Mouse (Mus musculus): Measurements from ENCODE around the gene Pcnx.

The Pcnx gene

GRCm38 (mm10) chr12:81859351-81860307, at the start of gene Pcnx:
Gene Pcnx (plus strand): TSS chr12:81860023.
- peak; percentile 69 to 83 for DNase-seq (ENCODE audit: low spot score in 2 of 2)

- DNase-seq (ENCODE audit: low spot score in 2 of 2): no peak
Measured at GRCm38 (mm10) chr12:81810417-81810816, 49.4 kb upstream of the Pcnx start.

- DNase-seq (ENCODE audit: low spot score in 2 of 2): no peak
Measured at GRCm38 (mm10) chr12:81814742-81815141, 45.1 kb upstream of the Pcnx start.

- no peak for DNase-seq (ENCODE audit: low spot score in 2 of 2)
Measured at GRCm38 (mm10) chr12:81816330-81817125, 43.3 kb upstream of the Pcnx start.

- DNase-seq (ENCODE audit: low spot score in 2 of 2): no peak
Measured at GRCm38 (mm10) chr12:81817126-81817505, 42.7 kb upstream of the Pcnx start.

GRCm38 (mm10) chr12:81820700-81821099, 39.1 kb upstream of the Pcnx start:
- DNase-seq (ENCODE audit: low spot score in 2 of 2): no peak

GRCm38 (mm10) chr12:81822176-81822575, 37.6 kb upstream of the Pcnx start:
- DNase-seq (ENCODE audit: low spot score in 2 of 2): no peak

- no peak for DNase-seq (ENCODE audit: low spot score in 2 of 2)
Measured at GRCm38 (mm10) chr12:81822778-81823480, 36.9 kb upstream of the Pcnx start.

GRCm38 (mm10) chr12:81828355-81828754, 31.5 kb upstream of the Pcnx start:
- DNase-seq (ENCODE audit: low spot score in 2 of 2): no peak

GRCm38 (mm10) chr12:81832039-81832738, 27.6 kb upstream of the Pcnx start:
- DNase-seq (ENCODE audit: low spot score in 2 of 2): no peak

- DNase-seq (ENCODE audit: low spot score in 2 of 2): no peak
Measured at GRCm38 (mm10) chr12:81833094-81833493, 26.7 kb upstream of the Pcnx start.

- DNase-seq (ENCODE audit: low spot score in 2 of 2): no peak
Measured at GRCm38 (mm10) chr12:81836162-81836561, 23.7 kb upstream of the Pcnx start.

- DNase-seq (ENCODE audit: low spot score in 2 of 2): peak in 1 of 2 experiments; percentile 62
Measured at GRCm38 (mm10) chr12:81837463-81837862, 22.4 kb upstream of the Pcnx start.

- DNase-seq (ENCODE audit: low spot score in 2 of 2): no peak
Measured at GRCm38 (mm10) chr12:81839663-81840062, 20.2 kb upstream of the Pcnx start.

- no peak for DNase-seq (ENCODE audit: low spot score in 2 of 2)
Measured at GRCm38 (mm10) chr12:81841046-81841445, 18.8 kb upstream of the Pcnx start.

GRCm38 (mm10) chr12:81843501-81843900, 16.3 kb upstream of the Pcnx start:
- DNase-seq (ENCODE audit: low spot score in 2 of 2): no peak

- no peak for DNase-seq (ENCODE audit: low spot score in 2 of 2)
Measured at GRCm38 (mm10) chr12:81844572-81844971, 15.3 kb upstream of the Pcnx start.

GRCm38 (mm10) chr12:81844981-81845380, 14.8 kb upstream of the Pcnx start:
- DNase-seq (ENCODE audit: low spot score in 2 of 2): no peak

- DNase-seq (ENCODE audit: low spot score in 2 of 2): no peak
Measured at GRCm38 (mm10) chr12:81849629-81850028, 10.2 kb upstream of the Pcnx start.

GRCm38 (mm10) chr12:81852551-81852950, 7.3 kb upstream of the Pcnx start:
- no peak for DNase-seq (ENCODE audit: low spot score in 2 of 2)

GRCm38 (mm10) chr12:81852977-81853376, 6.8 kb upstream of the Pcnx start:
- DNase-seq (ENCODE audit: low spot score in 2 of 2): no peak
